Mouse (Mus musculus) left cerebral cortex, adult 18-20 months (tissue): ENCODE results near the gene Copz2. TPM values are rescaled to one million over a fixed set of nuclear protein-coding genes. Genes with fewer than 3 reads are reported as not detected.
A peak's percentile ranks its signal among the peaks of the same experiment; 100 is the strongest.

ENCODE experiments used
- DNase-seq, 2 experiments: peaks; one replicate each; pipeline ENCODE4 v3.0.0; 2021 to 2022; ENCODE audit warnings: low spot score in 2 of 2, mixed read lengths in 1 of 2
- total RNA-seq, 2 experiments: library from RNA; stranded (reverse); gene quantifications; 2 replicates each; pipeline ENCODE4 v1.2.3; 2021

The Copz2 gene
- total RNA-seq, 2 experiments from 2014 or later, result 5.9 to 6.3 TPM

DNA sequence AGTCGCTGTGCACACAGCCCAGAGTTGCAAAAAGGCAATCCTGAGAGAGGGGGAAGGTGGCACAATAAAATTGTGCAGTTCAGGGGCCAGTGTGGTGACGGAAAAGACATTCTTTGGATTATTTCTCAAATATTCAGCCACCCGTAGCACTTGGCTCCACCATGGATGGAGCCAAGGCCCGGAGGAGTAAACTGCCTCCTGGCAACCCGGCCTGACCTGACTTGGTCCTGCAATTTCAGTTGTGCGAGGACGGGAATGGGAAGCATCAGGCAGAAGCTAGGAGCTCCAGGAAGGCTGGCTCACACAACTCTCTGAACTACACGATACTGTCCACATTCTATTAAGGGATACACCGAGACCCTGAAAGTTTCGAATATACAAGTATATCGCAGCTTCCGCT, 12.9 kb downstream of the Copz2 start:
- DNase-seq, result no peak

DNA sequence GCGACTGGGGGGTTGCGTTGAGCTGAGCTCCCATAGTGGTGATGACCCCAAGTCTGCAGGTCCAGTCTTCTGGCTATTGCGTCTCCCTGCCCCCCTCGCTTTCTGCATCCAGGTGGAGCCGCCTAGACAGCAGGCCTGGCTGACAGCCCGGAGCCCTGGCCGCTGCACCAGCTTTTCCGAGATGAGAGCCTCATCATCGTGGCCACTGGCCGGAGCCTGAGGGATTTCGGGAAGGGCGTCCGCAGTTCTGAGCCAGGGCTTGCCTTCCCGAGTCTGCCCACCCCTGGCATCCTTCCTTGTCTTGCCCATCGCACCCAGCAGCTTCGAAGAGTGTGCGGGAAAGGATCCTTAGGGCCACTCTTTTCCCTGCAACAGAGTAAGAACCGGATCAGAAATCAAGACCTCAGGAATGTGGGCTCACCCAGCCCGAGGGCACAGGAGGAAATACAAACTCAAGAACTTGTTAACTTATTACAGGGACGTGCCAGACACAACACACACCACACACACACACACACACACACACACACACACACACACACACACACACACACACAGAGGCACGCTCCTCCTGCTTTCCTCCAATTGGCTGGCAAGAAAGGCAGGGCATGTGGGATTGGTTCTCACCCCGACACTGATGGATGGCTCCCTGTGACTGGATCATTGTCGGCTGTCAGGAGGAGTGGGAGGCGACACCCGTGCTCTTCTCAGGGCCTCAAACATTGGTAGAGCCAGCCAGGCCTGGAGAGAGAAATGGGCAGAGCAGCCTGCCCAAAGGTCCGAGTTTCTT, 13.7 kb downstream of the Copz2 start:
- no peak for DNase-seq

- peak; percentile 69 to 71 for DNase-seq
Observed at GRCm38 (mm10) chr11:96867149-96867548, 17.5 kb downstream of the Copz2 start.

DNA sequence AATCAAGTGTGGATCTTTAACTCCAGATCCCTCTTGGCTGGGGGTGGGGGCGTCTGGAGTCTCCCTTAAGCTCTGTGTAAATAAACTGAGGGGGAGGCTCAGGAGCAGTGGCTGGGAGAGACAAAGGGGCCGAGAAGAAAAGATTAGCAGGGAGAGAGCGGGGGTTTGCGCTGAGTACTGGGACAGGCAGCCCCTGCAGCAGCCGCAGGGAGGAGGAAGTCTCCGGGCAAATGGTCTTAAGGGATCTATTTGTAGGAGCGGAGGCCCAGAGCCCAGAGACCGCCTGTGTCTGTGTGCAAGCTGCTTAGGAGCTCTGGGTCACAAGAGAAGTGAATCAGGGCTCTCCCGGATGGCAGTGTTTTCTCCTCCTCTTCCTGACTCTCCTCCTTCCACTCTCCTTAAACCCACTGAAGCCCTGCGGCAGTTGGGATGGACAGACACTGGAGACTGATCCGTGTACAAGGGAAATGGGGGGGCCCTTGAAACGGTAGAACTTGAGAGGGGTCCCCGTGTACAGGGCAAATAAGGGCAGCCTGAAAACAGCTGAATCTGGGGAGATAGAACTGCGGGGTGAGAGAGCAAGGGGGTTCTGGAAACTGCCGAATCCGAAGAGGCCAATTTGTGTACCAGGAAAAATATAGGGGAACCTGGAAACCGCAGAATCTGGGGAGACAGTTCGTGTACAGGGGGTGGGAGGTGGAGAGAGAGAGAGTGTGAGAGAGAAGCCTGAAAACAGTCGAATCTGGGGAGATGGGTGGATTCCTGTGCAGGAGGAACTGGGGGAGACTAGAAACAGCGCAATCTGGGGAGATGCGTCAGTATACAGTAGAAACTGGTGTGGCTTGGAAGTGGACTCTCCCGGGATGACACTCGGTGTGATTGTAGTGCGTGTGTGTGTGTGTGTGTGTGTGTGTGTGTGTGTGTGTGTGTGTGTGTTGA, 23.0 kb downstream of the Copz2 start:
- DNase-seq, result no peak

DNA sequence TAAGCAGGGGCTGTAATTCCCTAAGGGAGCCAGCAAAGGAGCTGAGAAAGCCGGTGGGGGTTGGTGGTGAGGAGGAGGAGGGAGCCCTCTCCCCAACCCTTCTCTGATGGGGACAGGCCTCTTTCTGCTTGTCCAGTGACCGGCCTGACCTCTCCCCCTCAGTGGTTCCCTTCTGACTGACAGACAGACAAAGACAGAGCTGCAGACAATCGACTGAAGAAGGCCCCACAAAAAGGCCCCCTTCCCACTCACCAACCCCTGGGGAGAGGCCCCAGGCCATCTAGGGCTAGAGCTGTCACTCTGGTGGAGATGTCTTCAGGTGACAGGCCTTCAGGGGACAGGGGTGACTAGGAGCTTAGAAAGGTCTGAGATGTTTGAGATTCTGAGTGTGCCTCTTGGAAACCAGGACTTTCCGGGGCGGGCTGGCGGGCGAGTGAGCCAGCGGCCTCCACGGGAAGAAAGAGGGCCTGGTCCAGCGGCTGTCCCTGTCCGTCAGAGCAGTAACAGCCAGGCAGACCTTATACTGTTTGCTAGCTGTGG, 24.0 kb downstream of the Copz2 start:
- no peak for DNase-seq

DNA sequence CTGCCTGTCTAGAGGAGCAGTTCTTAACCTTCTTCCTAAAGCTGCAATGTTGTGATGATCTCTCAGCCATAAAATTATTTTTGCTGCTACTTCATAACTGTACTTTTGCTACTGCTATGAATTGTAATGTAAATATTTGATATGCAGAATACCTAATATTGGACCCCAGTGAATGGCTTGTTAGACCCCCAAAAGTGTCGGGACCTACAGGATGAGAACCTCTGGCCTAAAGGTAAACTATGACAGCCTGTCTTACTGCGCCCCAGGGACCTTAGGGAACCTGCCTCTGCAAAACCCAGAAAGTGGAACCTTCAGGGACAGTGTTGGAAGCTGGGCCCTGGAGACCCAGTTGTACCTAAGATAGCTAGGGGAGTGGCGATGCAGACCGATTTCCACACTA, 25.6 kb downstream of the Copz2 start:
- DNase-seq, result no peak

GRCm38 (mm10) chr11:96875745-96876144, 26.1 kb downstream of the Copz2 start:
- peak; percentile 80 to 90 for DNase-seq

- DNase-seq, result no peak
Observed at GRCm38 (mm10) chr11:96876300-96877040, 26.8 kb downstream of the Copz2 start.

GRCm38 (mm10) chr11:96877071-96877470, 27.4 kb downstream of the Copz2 start:
- DNase-seq, result no peak

- DNase-seq, result no peak
Observed at GRCm38 (mm10) chr11:96878715-96879114, 29.0 kb downstream of the Copz2 start.

DNA sequence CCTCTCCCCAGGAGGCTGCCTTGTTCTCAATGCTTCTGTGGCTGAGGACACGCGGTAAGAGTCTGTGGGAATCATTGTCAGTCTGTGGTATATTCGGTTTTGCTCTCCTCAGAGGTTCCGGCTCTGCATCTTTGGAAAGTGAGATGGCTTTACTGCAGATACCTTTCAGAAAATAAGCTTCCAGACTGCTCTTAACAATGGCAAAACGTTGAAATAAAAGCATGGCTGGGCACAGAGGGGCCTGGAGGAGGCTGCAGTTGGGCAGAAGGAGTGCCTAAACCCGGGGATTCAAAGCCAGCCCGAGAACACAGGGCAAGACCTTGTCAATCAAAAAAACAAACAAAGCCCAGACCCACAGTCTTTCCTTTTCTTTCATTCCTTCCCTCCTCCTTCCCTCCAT, 29.7 kb downstream of the Copz2 start:
- DNase-seq, result no peak

- no peak for DNase-seq
Observed at GRCm38 (mm10) chr11:96880296-96880695, 30.6 kb downstream of the Copz2 start.

GRCm38 (mm10) chr11:96885901-96886340, 36.3 kb downstream of the Copz2 start:
- no peak for DNase-seq

- no peak for DNase-seq
Observed at GRCm38 (mm10) chr11:96886942-96887546, 37.4 kb downstream of the Copz2 start.

DNA sequence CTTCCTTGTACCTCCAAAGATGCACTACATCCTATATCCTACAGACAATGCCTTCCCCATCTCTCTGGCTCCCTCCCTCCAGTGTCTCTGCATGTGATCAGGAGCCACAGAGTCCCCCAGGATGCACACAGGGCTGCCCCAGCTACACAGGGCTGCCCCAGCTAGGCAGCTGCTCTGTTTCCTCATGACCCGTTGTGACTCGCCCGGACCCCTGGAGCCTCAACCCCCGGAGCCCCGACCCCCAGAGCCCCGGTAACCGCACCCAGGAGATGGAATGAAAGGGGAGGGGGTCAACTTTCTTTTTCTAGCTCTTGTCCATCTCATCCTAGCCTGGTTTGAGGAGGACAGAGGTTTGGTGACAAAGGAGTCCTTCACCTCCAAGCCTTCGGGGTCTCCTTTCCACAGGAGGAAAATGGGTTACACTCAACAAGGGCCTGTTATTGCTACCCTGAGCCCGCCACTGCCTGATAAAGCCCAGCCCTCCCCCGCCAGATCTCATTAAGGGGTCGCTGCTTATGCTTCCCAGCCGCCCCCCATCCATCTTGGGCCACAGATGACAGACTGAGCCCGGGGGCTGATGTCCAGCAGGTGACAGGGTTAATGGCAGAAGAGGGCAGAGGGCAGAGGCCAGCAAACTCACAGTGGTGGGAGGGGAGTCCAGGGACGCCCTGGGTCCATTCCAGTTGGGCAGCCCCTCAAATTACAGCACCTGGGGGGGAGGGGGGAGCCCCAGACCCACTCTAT, 42.3 kb downstream of the Copz2 start:
- DNase-seq, result no peak

DNA sequence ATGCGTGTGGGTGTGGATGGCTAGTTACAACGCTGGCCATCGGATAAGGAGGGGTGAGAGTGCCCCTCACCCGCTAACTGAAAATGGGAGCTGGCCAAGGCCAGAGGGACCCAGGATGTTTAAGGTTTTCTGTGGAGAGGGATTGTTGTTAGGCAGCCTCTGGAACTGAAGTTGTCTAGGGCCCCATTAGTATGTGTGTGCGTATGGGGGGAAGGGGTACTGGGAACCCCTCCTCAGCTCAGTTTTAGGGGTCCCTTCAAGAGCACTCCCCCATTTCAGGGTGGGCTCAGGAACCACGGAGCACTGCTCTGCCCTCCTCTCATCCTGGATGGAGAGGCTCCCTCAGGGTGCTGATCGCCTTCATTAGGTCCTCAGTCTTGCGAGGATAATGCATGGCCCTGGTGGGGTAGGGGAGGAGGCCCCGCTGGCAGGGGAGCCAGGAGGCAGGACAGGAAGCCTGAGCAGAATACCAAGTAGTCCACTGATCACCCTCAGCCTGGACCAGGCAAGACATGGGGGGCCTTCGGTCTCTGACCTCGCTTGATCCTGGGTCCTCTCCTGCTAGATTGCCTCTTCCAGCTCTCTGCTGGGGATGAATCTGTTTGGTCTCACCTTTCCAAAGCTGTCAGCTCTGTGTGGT, 43.7 kb downstream of the Copz2 start:
- DNase-seq, result no peak

GRCm38 (mm10) chr11:96895886-96896285, 46.2 kb downstream of the Copz2 start:
- DNase-seq, result no peak

- DNase-seq, result no peak
Observed at GRCm38 (mm10) chr11:96899449-96900306, 50.0 kb downstream of the Copz2 start.
